Mouse (Mus musculus) heart, embryonic 15.5 days (tissue): ENCODE results near the gene Map2k6. TPM values are rescaled to one million over a fixed set of nuclear protein-coding genes. Genes with fewer than 3 reads are reported as not detected.

Experiments used
- ATAC-seq: fragments of 200-750 bp; cut with Nextera tagmentation; replicated peaks from 2 replicates; pipeline ENCODE4 v1.8.0; 2017; ENCODE audit warnings: low read depth, moderate TSS enrichment; ENCODE audit not compliant: insufficient number of reproducible peaks, insufficient read depth, low FRiP score
- H3K27ac ChIP-seq: fragments of 300-500 bp; sonication (generic); 2 replicates; pipeline ENCODE4 v1.5.1; 2015; ENCODE audit warnings: mild to moderate bottlenecking, inconsistent platforms
- H3K27me3 ChIP-seq: fragments of 300-500 bp; sonication (generic); 2 replicates; pipeline ENCODE4 v1.6.1; 2015; ENCODE audit warnings: inconsistent platforms
- H3K36me3 ChIP-seq: fragments of 300-500 bp; sonication (generic); 2 replicates; pipeline ENCODE4 v1.6.1; 2015; ENCODE audit warnings: mild to moderate bottlenecking, inconsistent platforms
- H3K4me1 ChIP-seq: fragments of 300-500 bp; sonication (generic); replicated peaks from 2 replicates; pipeline ENCODE4 v1.6.1; 2015; ENCODE audit warnings: inconsistent platforms
- H3K4me2 ChIP-seq: fragments of 300-500 bp; sonication (generic); 2 replicates; pipeline ENCODE4 v1.6.1; 2015; ENCODE audit warnings: inconsistent platforms, mild to moderate bottlenecking, moderate library complexity
- H3K4me3 ChIP-seq: fragments of 300-500 bp; sonication (generic); 2 replicates; pipeline ENCODE4 v1.5.1; 2015; ENCODE audit warnings: mild to moderate bottlenecking, inconsistent platforms
- H3K9ac ChIP-seq: fragments of 300-500 bp; sonication (generic); 2 replicates; pipeline ENCODE4 v1.6.1; 2015; ENCODE audit warnings: mild to moderate bottlenecking, inconsistent platforms
- H3K9me3 ChIP-seq: fragments of 300-500 bp; sonication (generic); replicated peaks from 2 replicates; pipeline ENCODE4 v1.6.1; 2016; ENCODE audit warnings: inconsistent platforms
- WGBS: fragments of 180-500 bp; shearing (Covaris S2); methylation state at CpG from one replicate; pipeline ENCODE4 v1.1.7; 2015; ENCODE audit warnings: mixed read lengths; 5-methylcytosine and 5-hydroxymethylcytosine counted together
- polyA plus RNA-seq: library from polyadenylated mRNA; unstranded; fragments of >200 nt; fragmentation: Nextera tagmentation; extraction: Ambion mirVana; gene quantifications from 2 replicates; pipeline ENCODE4 v1.2.1, GENCODE M21; 2015

Map2k6 gene
- polyA plus RNA-seq, 1 experiment from 2014 or later: 13.5 TPM

GRCm38 (mm10) chr11:110476361-110477151, 77.6 kb downstream of the Map2k6 start:
- peaks cover 27% of the 10 kb centered on the region for H3K4me1 ChIP-seq
- no peak overlapping the region for H3K27ac ChIP-seq
- no peak for ATAC-seq
- H3K9ac ChIP-seq: no peak overlapping the region
- WGBS: 48% methylated on average over 5 of the region's 5 CpGs
- H3K4me3 ChIP-seq: no peak overlapping the region
- no peaks in the 10 kb centered on the region for H3K9me3 ChIP-seq
- no peak overlapping the region for H3K4me2 ChIP-seq
- no peaks in the 10 kb centered on the region for H3K27me3 ChIP-seq
- no peaks in the 10 kb centered on the region for H3K36me3 ChIP-seq

- Histone ChIP-seq H3K9ac (no peak overlapping the region), H3K36me3 (no peaks in the 10 kb centered on the region), H3K9me3 (no peaks in the 10 kb centered on the region), H3K4me3 (no peak overlapping the region), H3K4me2 (no peak overlapping the region), H3K4me1 (peaks cover 27% of the 10 kb centered on the region), H3K27ac (no peak overlapping the region), H3K27me3 (no peaks in the 10 kb centered on the region)
- 62% methylated on average over 18 of the region's 18 CpGs for WGBS
- ATAC-seq: no peak
These were observed 79.3 kb downstream of the Map2k6 start for GRCm38 (mm10) chr11:110477961-110478869.

DNA sequence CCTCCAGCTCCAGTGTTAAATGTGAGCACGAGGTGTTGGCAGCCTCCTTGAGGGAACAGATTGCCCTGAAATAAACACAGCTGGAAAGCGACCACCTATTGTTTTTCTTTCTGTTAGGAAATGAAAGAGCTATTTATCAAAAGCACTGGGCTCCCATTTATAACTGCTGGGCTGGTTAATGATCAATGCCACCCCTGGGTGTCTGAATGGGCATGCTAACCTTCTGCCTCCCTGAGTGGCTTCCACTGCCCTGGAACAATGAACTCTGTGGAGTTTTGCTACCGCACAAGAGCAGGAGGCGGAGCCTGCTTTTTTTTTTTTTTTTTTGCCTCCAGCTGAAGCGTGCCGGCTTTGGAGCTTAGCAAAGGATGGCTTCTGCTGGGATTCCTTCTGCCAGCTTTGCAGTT, 80.1 kb downstream of the Map2k6 start:
- Histone ChIP-seq H3K9ac (0 out of 2 replicates have a peak overlapping the region, but pooled peaks have one; percentile 16), H3K27me3 (no peaks in the 10 kb centered on the region), H3K36me3 (no peaks in the 10 kb centered on the region), H3K4me1 (peaks cover 27% of the 10 kb centered on the region), H3K4me2 (peak overlapping the region; percentile 57), H3K9me3 (no peaks in the 10 kb centered on the region), H3K4me3 (peak overlapping the region; percentile 37), H3K27ac (0 out of 2 replicates have a peak overlapping the region, but pooled peaks have one; percentile 20)
- ATAC-seq: 0 out of 2 replicates have a peak, but pooled peaks have one; percentile 41
- 4% methylated on average over 5 of the region's 6 CpGs for WGBS

- no peak overlapping the region for H3K27ac ChIP-seq
- WGBS: 70% methylated on average over 2 of the region's 2 CpGs
These were observed 82.5 kb downstream of the Map2k6 start for GRCm38 (mm10) chr11:110481406-110481805.

DNA sequence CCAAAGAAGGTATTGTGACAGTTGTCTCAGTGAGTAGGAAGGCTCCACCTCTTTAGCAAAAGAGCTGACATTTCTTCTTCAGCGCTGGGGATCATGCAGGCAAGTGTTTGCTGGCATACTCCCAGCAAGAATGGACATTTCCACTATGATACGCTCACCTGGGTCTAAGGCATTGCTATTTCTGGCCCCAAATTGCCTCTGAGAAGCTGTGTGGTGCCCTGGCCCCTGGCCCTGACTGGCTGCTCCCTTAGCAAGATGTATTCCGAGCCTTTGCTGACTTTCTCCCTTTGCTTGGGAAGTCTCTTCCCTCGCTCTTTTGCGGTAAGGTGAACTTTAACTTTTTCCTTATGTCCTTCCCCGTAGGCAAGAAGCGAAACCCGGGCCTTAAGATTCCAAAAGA, 83.3 kb downstream of the Map2k6 start:
- Histone ChIP-seq H3K9ac (no peak overlapping the region), H3K27ac (no peak overlapping the region), H3K4me2 (no peak overlapping the region), H3K9me3 (no peaks in the 10 kb centered on the region), H3K4me1 (peaks cover 20% of the 10 kb centered on the region), H3K4me3 (no peak overlapping the region), H3K27me3 (no peaks in the 10 kb centered on the region), H3K36me3 (no peaks in the 10 kb centered on the region)
- ATAC-seq: no peak
- 86% methylated on average over 8 of the region's 8 CpGs for WGBS

More at GRCm38 (mm10) chr11:110481406-110481805, 82.5 kb downstream of the Map2k6 start:
- Histone ChIP-seq H3K9me3 (no peaks in the 10 kb centered on the region), H3K4me1 (peaks cover 26% of the 10 kb centered on the region), H3K9ac (no peak overlapping the region), H3K4me3 (no peak overlapping the region), H3K4me2 (no peak overlapping the region), H3K27me3 (no peaks in the 10 kb centered on the region), H3K36me3 (no peaks in the 10 kb centered on the region)
- no peak for ATAC-seq

DNA sequence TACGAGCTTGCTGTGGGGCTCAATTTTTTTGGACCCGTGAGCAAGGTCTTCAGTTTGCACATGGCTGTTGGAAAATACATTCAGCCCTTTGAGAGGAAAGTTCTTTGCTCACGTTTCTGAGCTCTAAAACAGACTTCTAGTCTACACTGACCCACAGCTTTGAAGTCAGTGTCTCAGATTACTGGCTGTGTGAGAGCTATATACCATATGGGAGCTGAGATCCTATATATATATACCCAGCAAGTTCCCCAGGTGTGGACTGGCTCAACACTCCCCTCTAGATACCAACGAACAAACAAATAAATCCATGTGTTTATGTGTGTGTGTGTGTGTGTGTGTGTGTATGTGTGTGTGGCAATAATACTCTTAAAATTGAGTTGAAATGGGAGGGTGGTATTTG, 83.7 kb downstream of the Map2k6 start:
- no peak for ATAC-seq
- H3K4me3 ChIP-seq: no peak overlapping the region
- H3K4me2 ChIP-seq: no peak overlapping the region
- no peaks in the 10 kb centered on the region for H3K27me3 ChIP-seq
- H3K36me3 ChIP-seq: no peaks in the 10 kb centered on the region
- peaks cover 19% of the 10 kb centered on the region for H3K4me1 ChIP-seq
- H3K27ac ChIP-seq: no peak overlapping the region
- 86% methylated on average over 4 of the region's 4 CpGs for WGBS
- no peak overlapping the region for H3K9ac ChIP-seq
- H3K9me3 ChIP-seq: no peaks in the 10 kb centered on the region

GRCm38 (mm10) chr11:110483165-110483564, 84.2 kb downstream of the Map2k6 start:
- no peaks in the 10 kb centered on the region for H3K36me3 ChIP-seq
- ATAC-seq: no peak
- peaks cover 14% of the 10 kb centered on the region for H3K4me1 ChIP-seq
- no peak overlapping the region for H3K27ac ChIP-seq
- no peak overlapping the region for H3K4me2 ChIP-seq
- H3K4me3 ChIP-seq: no peak overlapping the region
- WGBS: 23% methylated on average over 6 of the region's 6 CpGs
- no peaks in the 10 kb centered on the region for H3K27me3 ChIP-seq
- H3K9me3 ChIP-seq: no peaks in the 10 kb centered on the region
- H3K9ac ChIP-seq: no peak overlapping the region

DNA sequence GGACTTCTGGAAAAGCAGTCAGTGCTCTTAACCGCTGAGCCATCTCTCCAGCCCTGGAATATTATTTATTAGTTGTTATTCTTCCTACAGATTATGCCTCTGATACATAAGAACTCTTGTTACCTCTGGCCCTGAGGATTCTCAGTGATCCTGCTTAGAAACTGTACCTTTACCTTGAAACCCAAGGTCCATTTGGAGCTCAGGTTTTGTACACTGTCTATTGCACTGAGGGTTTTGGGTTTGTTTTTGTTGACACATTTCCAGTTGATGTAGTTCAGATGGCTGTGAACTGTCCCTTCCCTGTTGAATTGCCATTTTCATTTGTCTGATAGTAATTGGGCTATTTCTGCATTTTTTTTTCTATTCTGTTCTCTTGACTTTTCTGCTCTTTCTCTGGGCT, 85.5 kb downstream of the Map2k6 start:
- no peaks in the 10 kb centered on the region for H3K36me3 ChIP-seq
- no peaks in the 10 kb centered on the region for H3K9me3 ChIP-seq
- WGBS: 97% methylated on average over 1 of the region's 1 CpGs
- ATAC-seq: no peak
- no peaks in the 10 kb centered on the region for H3K27me3 ChIP-seq
- H3K27ac ChIP-seq: no peak overlapping the region
- no peak overlapping the region for H3K4me2 ChIP-seq
- no peak overlapping the region for H3K9ac ChIP-seq
- H3K4me1 ChIP-seq: peaks cover 6% of the 10 kb centered on the region; the same call in 1 of the 2 replicates
- H3K4me3 ChIP-seq: no peak overlapping the region

GRCm38 (mm10) chr11:110485081-110485480, 86.2 kb downstream of the Map2k6 start:
- Histone ChIP-seq H3K9me3 (no peaks in the 10 kb centered on the region), H3K27me3 (no peaks in the 10 kb centered on the region), H3K9ac (no peak overlapping the region), H3K4me1 (0 out of 2 replicates have a peak, but pooled peaks cover 1% of the 10 kb centered on the region), H3K27ac (no peak overlapping the region), H3K4me2 (no peak overlapping the region), H3K36me3 (no peaks in the 10 kb centered on the region), H3K4me3 (no peak overlapping the region)
- ATAC-seq: no peak
- 74% methylated on average over 6 of the region's 6 CpGs for WGBS

- no peak overlapping the region for H3K4me2 ChIP-seq
- no peak overlapping the region for H3K9ac ChIP-seq
- H3K27me3 ChIP-seq: no peaks in the 10 kb centered on the region
- peaks cover 11% of the 10 kb centered on the region for H3K36me3 ChIP-seq
- ATAC-seq: no peak
- H3K4me1 ChIP-seq: no peaks in the 10 kb centered on the region
- H3K27ac ChIP-seq: no peak overlapping the region
- H3K9me3 ChIP-seq: peaks cover 3% of the 10 kb centered on the region; the same call in 1 of the 2 replicates
- WGBS: 91% methylated on average over 6 of the region's 6 CpGs
- H3K4me3 ChIP-seq: no peak overlapping the region
These were observed 88.9 kb downstream of the Map2k6 start for GRCm38 (mm10) chr11:110487796-110488195.

DNA sequence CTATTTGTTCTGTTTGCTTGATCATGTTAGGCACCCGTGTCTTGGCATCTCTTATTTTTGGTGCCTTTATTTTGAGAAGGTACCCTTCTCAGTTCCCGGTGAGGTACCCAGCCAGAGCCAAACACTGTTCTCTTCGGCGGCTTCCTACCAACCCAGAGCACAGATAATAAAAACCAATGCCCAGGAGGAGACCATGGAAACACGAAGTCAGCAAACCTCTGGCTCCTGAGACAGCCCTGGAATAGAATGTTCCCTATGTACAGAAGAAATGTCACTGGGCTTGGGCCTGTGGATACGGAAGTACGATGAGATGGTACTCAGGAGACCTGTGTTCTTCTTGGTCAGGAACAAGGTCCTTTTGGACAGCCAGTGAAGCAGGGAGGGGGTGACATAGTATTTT, 89.4 kb downstream of the Map2k6 start:
- Histone ChIP-seq H3K9me3 (peaks cover 3% of the 10 kb centered on the region; the same call in 1 of the 2 replicates), H3K9ac (no peak overlapping the region), H3K4me2 (no peak overlapping the region), H3K4me1 (no peaks in the 10 kb centered on the region), H3K27me3 (no peaks in the 10 kb centered on the region), H3K4me3 (no peak overlapping the region), H3K27ac (no peak overlapping the region), H3K36me3 (peaks cover 16% of the 10 kb centered on the region)
- 94% methylated on average over 7 of the region's 7 CpGs for WGBS
- ATAC-seq: no peak
